Mouse (Mus musculus) liver, adult 2 months (tissue): ENCODE measurements around the gene Ppm1l.

Source experiments
- CTCF ChIP-seq: fragments of 200-500 bp; IDR thresholded peaks from 2 replicates; pipeline ENCODE4 v1.5.1; 2011; ENCODE audit warnings: low read depth, low read length, control low read depth
- POLR2A ChIP-seq: fragments of 200-500 bp; IDR thresholded peaks from 2 replicates; pipeline ENCODE4 v1.6.1; 2011; ENCODE audit warnings: low read length, control low read depth; ENCODE audit not compliant: insufficient read depth; ENCODE audit errors: extremely low read depth

DNA sequence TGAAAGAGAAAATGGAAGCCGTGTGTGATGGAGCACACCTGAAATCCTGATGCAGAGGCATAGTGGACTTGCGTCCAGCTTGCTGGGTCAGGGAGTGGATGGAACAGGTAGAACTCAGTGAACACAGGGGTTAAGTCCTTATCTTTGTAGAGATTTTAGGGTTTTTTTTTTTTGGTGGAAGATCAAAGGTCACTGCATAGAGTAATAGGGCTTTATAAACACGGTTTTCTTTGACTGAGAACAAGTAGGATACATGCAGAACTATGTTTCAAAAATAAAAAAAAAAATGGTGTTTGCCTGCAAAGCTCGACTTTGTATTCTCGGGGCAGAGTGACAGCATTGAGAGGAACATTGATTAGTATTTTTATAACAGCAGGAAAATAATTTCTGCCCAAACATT, 75.6 kb downstream of the Ppm1l start:
- TF ChIP-seq POLR2A (no peak), CTCF (no peak)
